Mouse (Mus musculus) hindbrain, embryonic 10.5 days (tissue): ENCODE measurements around the gene Rnpepl1. TPM values are rescaled to one million over a fixed set of nuclear protein-coding genes. Genes with fewer than 3 reads are reported as not detected.
A peak's percentile ranks its signal among the peaks of the same experiment; 100 is the strongest.

ENCODE experiments used
- DNase-seq: peaks from one replicate; pipeline ENCODE4 v3.0.0-alpha.2; 2017; ENCODE audit warnings: low spot score
- H3K27ac ChIP-seq: fragments of 300-500 bp; sonication (generic); 2 replicates; pipeline ENCODE4 v1.5.1; 2016; ENCODE audit warnings: mild to moderate bottlenecking, moderate library complexity
- H3K27me3 ChIP-seq: fragments of 300-500 bp; sonication (generic); 2 replicates; pipeline ENCODE4 v1.6.1; 2016; ENCODE audit warnings: mild to moderate bottlenecking; ENCODE audit not compliant: poor library complexity, insufficient read depth, severe bottlenecking
- H3K36me3 ChIP-seq: fragments of 300-500 bp; sonication (generic); 2 replicates; pipeline ENCODE4 v1.6.1; 2016; ENCODE audit warnings: mild to moderate bottlenecking, moderate library complexity
- H3K4me1 ChIP-seq: fragments of 300-500 bp; sonication (generic); replicated peaks from 2 replicates; pipeline ENCODE4 v1.6.1; 2016; ENCODE audit warnings: mild to moderate bottlenecking
- H3K4me3 ChIP-seq: fragments of 300-500 bp; sonication (generic); 2 replicates; pipeline ENCODE4 v1.5.1; 2016; ENCODE audit warnings: mild to moderate bottlenecking, moderate library complexity
- H3K9me3 ChIP-seq: fragments of 300-500 bp; sonication (generic); 2 replicates; pipeline ENCODE4 v1.6.1; 2016; ENCODE audit warnings: mild to moderate bottlenecking, moderate library complexity
- WGBS: fragments of 180-500 bp; shearing (Covaris S2); methylation state at CpG from one replicate; pipeline ENCODE4 v1.1.7; 2016; 5-methylcytosine and 5-hydroxymethylcytosine counted together
- polyA plus RNA-seq: library from polyadenylated mRNA; unstranded; fragments of >200 nt; fragmentation: Nextera tagmentation; extraction: Ambion mirVana; gene quantifications from 2 replicates; pipeline ENCODE4 v1.2.1, GENCODE M21; 2016

Rnpepl1 gene
- 27.3 and 27.5 TPM in 2 replicates for polyA plus RNA-seq

DNA sequence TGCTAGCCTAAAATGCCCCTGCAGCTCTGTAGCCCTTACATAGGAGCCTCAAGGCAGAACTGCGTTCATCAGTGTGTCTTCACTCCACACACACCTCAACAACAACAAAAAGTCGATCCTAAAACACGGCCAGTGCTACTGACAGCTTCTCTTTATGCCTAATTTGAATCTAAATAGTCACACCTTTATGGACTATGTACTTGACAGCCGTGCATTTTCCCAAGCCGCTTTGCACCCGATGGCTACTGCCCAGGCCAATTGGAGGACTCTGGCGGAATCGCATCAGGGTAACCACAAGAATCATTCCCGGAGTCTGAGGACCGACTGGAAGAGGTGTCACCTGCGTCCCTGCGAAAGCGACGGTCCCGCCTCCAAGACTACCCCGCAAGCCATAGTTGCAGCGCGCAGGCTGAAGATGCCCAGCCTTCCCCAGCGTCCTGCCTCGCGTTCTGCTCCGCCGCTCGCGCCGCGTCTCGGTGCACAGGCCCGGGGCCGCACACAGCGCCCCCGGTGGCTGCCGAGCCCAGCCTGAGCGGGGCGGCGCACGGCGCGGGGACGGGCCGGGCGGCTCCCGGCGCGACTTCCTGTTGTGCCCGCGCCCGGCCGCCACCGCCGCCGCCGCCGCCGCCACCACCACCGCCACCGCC, at the start of gene Rnpepl1:
Gene Rnpepl1, plus strand, starts transcription at position 545 of the 647 bp plus-strand sequence.
- H3K36me3 ChIP-seq: peaks cover 19% of the 10 kb centered on the region
- no peaks in the 10 kb centered on the region for H3K9me3 ChIP-seq
- WGBS: 1% methylated on average over 45 of the region's 57 CpGs
- peak within 1 kb of the TSS; percentile 94 for H3K27ac ChIP-seq
- H3K27me3 ChIP-seq: peaks cover 22% of the 10 kb centered on the region
- peak within 1 kb of the TSS; percentile 79 for H3K4me3 ChIP-seq
- H3K4me1 ChIP-seq: peaks cover 57% of the 10 kb centered on the region
- peak; percentile 74 for DNase-seq

DNA sequence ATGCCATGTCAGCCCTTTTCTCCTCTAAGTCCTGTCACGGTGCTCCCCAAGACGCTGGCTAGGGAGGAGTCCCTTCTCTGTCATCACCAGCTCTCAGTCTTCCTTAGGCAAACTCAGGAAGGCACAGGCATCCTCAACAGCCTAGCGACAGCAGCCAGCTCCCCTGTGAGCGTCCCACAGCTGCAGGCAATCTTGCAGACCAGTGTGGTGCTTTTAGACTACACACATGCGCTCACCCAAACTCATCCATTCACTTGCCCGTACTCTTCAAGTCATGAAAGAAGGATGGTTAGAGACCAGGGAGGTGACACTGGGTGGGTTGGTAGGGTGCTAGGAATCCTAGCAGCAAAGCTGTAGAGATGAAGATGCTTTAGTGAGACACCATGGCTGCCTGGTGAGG, 49.1 kb upstream of the Rnpepl1 start:
- Histone ChIP-seq H3K9me3 (no peaks in the 10 kb centered on the region), H3K4me1 (peaks cover 9% of the 10 kb centered on the region), H3K27me3 (no peaks in the 10 kb centered on the region), H3K36me3 (peaks cover 41% of the 10 kb centered on the region), H3K4me3 (no peak overlapping the region), H3K27ac (no peak overlapping the region)
- no peak for DNase-seq
- 75% methylated on average over 6 of the region's 6 CpGs for WGBS

DNA sequence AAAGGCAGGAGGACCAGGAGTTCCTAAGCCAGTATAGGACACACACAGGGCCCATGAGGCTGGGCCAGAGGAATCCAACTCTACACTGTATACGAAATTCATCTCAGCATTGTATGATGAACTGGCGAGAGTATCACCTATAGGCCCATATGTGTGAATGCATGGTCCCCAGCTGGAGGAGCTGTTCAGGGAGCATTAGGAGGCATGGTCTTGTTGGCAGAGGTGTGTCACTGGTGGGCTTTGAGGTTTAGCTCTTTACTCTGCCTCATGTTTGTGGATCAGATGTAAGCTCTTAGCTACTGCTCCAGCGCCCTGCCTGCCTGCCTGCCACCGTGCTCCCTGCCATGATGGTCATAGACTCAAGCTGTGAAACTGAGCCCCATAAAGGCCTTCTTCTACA, 47.3 kb upstream of the Rnpepl1 start:
- H3K4me3 ChIP-seq: no peak overlapping the region
- H3K36me3 ChIP-seq: peaks cover 23% of the 10 kb centered on the region
- H3K9me3 ChIP-seq: no peaks in the 10 kb centered on the region
- no peak overlapping the region for H3K27ac ChIP-seq
- 87% methylated on average over 4 of the region's 4 CpGs for WGBS
- no peaks in the 10 kb centered on the region for H3K27me3 ChIP-seq
- DNase-seq: no peak
- peaks cover 9% of the 10 kb centered on the region for H3K4me1 ChIP-seq

DNA sequence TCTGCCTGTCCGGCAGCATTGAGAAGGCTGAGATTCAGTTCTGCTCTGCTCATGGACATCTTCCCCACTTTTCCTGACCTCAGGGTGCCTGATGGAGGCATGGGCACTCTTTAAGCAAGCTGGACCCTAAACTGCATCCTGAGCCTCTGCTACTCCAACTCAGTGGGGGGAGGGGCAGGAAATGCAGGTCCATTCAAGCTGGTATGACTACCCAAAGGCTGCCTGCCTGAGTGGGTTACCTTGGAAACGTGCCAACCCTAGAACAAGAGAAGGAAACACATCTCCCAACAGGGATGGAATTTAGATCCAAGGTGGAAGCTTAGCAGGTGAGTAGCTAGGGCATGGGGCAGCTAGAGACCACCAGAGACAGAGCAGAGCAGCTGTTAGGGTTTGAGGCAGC, 44.4 kb upstream of the Rnpepl1 start:
- DNase-seq: no peak
- Histone ChIP-seq H3K4me3 (no peak overlapping the region), H3K9me3 (no peaks in the 10 kb centered on the region), H3K27me3 (no peaks in the 10 kb centered on the region), H3K4me1 (peaks cover 9% of the 10 kb centered on the region), H3K27ac (no peak overlapping the region), H3K36me3 (no peaks in the 10 kb centered on the region)
- WGBS: 68% methylated on average over 2 of the region's 2 CpGs

DNA sequence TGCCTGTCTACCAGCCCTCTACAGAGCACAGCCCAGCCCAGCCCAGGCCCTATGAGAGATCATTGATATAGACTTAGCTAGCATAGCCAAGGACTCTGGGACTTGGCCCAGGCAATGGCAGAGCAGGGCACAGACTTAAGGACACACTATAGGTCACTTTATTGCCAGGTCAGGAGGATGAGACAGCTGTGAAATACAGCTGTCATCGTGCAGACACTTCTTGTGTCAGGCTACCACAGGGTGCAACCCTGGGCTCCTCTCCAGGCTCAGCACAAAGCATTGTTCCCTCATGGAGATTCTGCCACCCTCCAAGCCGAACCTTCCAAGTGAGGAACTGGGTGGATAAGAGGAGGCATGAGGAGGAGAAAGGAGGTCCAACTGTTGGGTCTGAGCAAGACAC, 40.6 kb upstream of the Rnpepl1 start:
- DNase-seq: no peak
- H3K4me3 ChIP-seq: no peak overlapping the region
- H3K36me3 ChIP-seq: no peaks in the 10 kb centered on the region
- no peaks in the 10 kb centered on the region for H3K27me3 ChIP-seq
- peaks cover 15% of the 10 kb centered on the region for H3K4me1 ChIP-seq
- no peaks in the 10 kb centered on the region for H3K9me3 ChIP-seq
- H3K27ac ChIP-seq: no peak overlapping the region
- 77% methylated on average over 2 of the region's 2 CpGs for WGBS

DNA sequence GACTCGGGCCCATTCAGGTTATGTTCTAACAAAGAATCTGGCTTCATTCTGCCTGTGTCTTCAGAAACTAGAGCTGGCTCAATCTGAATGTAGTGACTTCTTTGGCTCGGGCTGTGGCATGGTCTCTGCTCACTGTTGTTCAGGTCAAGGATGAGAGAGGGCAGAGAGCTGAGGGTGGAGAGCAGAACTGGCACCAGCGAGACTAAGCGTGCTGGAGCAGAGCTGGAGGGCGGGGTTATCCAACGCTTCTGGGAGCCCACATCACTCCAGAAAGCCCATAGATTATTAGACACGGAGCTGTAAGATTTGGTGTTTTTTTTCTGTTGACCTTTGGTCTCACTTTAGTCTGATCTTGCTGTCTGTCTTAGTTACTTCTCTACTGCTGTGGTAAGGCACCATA, 37.9 kb upstream of the Rnpepl1 start:
- DNase-seq: no peak
- no peaks in the 10 kb centered on the region for H3K9me3 ChIP-seq
- 85% methylated on average over 7 of the region's 7 CpGs for WGBS
- H3K4me1 ChIP-seq: peaks cover 17% of the 10 kb centered on the region; the same call in 1 of the 2 replicates
- H3K27me3 ChIP-seq: no peaks in the 10 kb centered on the region
- no peak overlapping the region for H3K27ac ChIP-seq
- no peaks in the 10 kb centered on the region for H3K36me3 ChIP-seq
- no peak overlapping the region for H3K4me3 ChIP-seq

DNA sequence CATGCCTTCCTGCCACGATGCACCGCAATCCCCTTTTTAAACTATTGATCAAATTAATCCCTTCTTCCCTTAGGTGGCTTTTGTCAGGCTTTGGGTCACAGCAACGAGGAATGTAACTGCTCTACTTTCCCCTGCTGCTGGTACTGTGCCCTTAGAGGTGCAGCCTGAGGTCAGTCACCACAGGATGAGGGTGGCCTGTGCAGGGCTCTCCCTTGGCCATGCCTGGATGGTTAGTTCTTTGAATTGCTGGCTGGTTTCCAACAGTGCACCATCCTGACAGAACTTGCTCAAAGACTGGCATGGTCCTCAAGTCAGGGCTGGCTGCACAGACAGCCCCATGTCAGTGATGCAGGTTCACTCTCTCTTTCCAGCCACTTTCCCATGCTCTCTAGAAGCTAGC, 36.6 kb upstream of the Rnpepl1 start:
- 81% methylated on average over 3 of the region's 3 CpGs for WGBS
- no peak for DNase-seq
- no peaks in the 10 kb centered on the region for H3K9me3 ChIP-seq
- no peak overlapping the region for H3K27ac ChIP-seq
- H3K4me1 ChIP-seq: peaks cover 21% of the 10 kb centered on the region; the same call in 1 of the 2 replicates
- H3K4me3 ChIP-seq: no peak overlapping the region
- H3K27me3 ChIP-seq: no peaks in the 10 kb centered on the region
- H3K36me3 ChIP-seq: no peaks in the 10 kb centered on the region

DNA sequence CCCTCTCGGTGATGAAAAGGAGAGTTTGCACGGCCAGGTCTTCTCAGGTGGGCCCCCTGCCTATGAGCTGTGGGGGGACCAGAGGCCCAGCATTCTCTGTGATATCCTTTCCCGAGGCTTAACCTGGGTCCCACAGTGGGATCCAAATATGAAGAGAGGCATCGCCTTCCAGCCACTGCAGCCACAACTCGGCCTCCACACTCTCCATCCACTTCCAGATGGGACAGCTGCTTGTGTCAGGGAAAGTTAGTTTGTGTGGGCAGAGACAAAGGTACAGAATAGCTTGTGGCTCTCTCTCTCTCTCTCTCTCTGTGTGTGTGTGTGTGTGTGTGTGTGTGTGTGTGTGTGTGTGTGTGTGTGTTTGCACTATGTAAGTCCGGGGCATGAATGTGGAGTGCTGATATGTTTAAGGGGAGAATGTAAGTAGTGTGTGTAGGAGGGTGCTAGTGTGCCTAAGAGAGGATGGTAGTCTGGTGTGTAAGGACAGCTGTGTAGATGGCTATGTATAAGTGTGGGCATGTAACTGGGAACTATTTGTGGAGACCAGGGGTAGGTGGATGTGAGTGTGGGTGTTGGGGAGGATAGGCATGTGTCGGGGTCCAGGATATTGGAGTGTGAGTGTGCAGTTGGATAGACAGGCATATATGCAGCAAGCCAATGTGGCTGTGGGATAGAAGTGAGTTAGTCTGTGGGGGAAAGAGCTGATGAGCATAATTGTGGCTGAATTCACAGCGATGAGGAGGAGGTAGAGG, 35.0 kb upstream of the Rnpepl1 start:
- Histone ChIP-seq H3K36me3 (no peaks in the 10 kb centered on the region), H3K4me1 (peaks cover 21% of the 10 kb centered on the region; the same call in 1 of the 2 replicates), H3K27ac (no peak overlapping the region), H3K9me3 (no peaks in the 10 kb centered on the region), H3K4me3 (no peak overlapping the region), H3K27me3 (no peaks in the 10 kb centered on the region)
- no peak for DNase-seq
- 89% methylated on average over 8 of the region's 8 CpGs for WGBS

DNA sequence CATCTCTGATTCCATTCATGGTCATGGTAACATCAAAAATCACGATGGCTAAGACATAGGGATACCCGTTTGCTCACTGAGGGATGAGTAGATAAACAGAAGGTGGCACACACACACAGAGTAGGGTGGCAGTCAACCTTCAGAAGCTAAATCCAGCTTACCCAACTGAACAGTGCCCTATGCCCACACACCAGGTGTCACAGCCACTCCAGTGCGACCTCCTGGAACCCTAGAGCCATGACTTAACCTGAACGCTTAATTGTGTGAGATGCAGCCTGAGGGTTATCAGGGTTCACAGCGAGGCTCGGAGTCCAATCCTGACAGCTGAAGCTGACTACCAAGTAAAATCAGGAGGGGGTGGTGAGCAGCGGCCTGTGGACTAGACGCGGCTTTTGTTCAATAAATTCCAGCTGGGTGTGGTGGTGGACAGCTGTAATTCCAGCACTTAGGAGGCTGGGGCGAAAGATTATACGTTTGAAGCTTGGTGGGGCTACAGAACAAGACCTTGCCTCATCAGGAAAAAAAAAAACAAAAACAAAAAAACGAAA, 33.1 kb upstream of the Rnpepl1 start:
- H3K27ac ChIP-seq: no peak overlapping the region
- 68% methylated on average over 12 of the region's 12 CpGs for WGBS
- no peak for DNase-seq
- no peaks in the 10 kb centered on the region for H3K9me3 ChIP-seq
- no peaks in the 10 kb centered on the region for H3K36me3 ChIP-seq
- no peaks in the 10 kb centered on the region for H3K27me3 ChIP-seq
- peaks cover 21% of the 10 kb centered on the region; the same call in 1 of the 2 replicates for H3K4me1 ChIP-seq
- H3K4me3 ChIP-seq: no peak overlapping the region

DNA sequence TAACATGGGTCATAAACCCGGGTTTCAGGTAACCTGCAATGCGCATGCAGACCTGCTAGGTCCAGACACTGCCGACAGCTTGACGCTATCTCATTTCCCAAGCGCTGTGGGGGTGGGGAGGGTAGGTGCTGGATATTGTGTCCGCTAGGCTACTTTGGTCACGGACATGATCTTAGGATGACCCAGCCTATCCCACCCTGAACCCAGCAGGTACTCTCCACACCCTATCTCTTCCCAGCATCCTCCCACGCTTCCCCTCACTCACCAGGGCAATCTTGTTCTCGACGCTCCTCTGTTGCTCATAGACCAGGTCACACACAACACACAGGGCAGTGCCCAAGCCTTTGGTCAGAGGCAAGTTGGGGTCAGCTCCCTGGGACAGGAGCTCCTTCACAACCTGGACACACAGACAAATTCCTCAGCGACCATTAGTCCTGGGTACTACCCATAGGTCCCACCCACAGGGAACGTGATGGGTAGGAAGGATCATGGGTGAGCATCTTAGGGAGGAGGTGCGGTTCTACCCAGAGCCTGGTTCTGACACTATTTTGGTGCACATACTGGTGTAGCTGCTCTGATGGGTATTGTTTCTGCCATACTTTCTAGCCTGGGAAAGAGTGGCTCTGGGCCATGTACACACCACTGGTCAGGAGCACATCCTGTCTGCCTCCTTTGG, 32.4 kb upstream of the Rnpepl1 start:
- no peak overlapping the region for H3K4me3 ChIP-seq
- H3K4me1 ChIP-seq: peaks cover 21% of the 10 kb centered on the region; the same call in 1 of the 2 replicates
- H3K9me3 ChIP-seq: no peaks in the 10 kb centered on the region
- WGBS: 84% methylated on average over 13 of the region's 13 CpGs
- no peak for DNase-seq
- H3K27me3 ChIP-seq: no peaks in the 10 kb centered on the region
- no peaks in the 10 kb centered on the region for H3K36me3 ChIP-seq
- H3K27ac ChIP-seq: no peak overlapping the region

DNA sequence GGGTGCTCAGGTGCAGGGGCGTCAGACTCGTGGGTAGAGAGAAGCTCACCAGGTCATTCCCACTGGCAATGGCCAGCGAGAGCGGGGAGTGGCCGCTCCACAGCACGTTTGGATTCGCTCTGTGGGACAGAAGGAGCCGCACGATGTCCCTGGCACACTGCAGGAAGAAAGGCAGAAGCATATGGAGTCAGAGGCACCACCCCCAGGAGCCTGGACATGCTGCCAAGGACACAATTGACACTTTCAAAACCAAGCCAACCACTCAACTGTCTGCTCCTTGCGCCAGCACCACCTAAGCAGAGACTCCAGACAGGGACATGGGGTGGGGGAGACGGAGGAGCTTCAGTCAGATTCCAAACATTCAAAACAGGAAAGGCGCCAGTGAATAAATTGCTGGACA, 31.3 kb upstream of the Rnpepl1 start:
- 86% methylated on average over 12 of the region's 12 CpGs for WGBS
- H3K4me3 ChIP-seq: no peak overlapping the region
- no peaks in the 10 kb centered on the region for H3K27me3 ChIP-seq
- no peaks in the 10 kb centered on the region for H3K9me3 ChIP-seq
- H3K27ac ChIP-seq: no peak overlapping the region
- no peak for DNase-seq
- H3K4me1 ChIP-seq: peaks cover 18% of the 10 kb centered on the region; the same call in 1 of the 2 replicates
- no peaks in the 10 kb centered on the region for H3K36me3 ChIP-seq

DNA sequence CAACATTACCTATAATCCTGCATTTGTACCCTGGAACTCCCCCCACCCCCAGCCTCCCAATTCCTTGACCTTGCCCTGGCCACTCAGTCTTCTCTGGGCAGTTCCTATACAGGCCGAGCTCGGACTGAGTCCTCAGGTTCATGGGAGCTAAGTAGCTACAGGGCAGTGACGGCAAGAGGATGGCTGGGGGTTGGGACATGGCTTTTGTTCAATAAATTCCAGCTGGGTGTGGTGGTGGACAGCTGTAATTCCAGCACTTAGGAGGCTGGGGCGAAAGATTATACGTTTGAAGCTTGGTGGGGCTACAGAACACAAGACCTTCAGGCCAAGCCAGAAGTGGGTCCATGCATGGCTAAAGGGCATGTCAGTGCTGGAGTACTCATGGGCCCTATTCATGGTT, 30.5 kb upstream of the Rnpepl1 start:
- Histone ChIP-seq H3K27ac (no peak overlapping the region), H3K27me3 (no peaks in the 10 kb centered on the region), H3K9me3 (no peaks in the 10 kb centered on the region), H3K36me3 (no peaks in the 10 kb centered on the region), H3K4me1 (peaks cover 15% of the 10 kb centered on the region; the same call in 1 of the 2 replicates), H3K4me3 (no peak overlapping the region)
- DNase-seq: no peak
- 82% methylated on average over 5 of the region's 5 CpGs for WGBS

DNA sequence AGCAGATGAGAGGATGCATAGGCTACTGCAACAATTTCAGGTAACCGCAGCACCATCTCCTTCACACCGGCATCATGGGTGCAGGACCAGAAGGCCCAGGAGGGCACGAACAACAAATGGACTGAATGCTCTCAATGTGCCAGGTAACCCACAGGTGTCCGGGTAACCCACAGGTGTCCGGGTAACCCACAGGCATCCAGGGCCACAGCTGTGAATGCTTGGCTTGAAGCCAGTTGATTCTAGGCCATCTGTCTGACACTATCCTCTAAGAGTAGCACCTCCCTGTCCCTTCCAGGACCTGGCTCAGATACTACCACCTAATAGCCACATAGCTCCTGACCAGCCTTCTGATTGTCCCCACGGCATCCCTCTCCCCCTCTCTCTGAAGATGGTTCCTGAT, 28.6 kb upstream of the Rnpepl1 start:
- Histone ChIP-seq H3K9me3 (no peaks in the 10 kb centered on the region), H3K27ac (no peak overlapping the region), H3K27me3 (no peaks in the 10 kb centered on the region), H3K4me3 (no peak overlapping the region), H3K4me1 (peaks cover 10% of the 10 kb centered on the region; the same call in 1 of the 2 replicates), H3K36me3 (no peaks in the 10 kb centered on the region)
- 91% methylated on average over 6 of the region's 6 CpGs for WGBS
- DNase-seq: no peak
